Mouse (Mus musculus): ENCODE measurements around the gene Aaed1. TPM values are rescaled to one million over a fixed set of nuclear protein-coding genes. Genes with fewer than 3 reads are reported as not detected.

The Aaed1 gene
- 47.2 and 47.9 TPM in 2 replicates for polyA plus RNA-seq (2015; fragmentation: Nextera tagmentation; extraction: Ambion mirVana)

DNA sequence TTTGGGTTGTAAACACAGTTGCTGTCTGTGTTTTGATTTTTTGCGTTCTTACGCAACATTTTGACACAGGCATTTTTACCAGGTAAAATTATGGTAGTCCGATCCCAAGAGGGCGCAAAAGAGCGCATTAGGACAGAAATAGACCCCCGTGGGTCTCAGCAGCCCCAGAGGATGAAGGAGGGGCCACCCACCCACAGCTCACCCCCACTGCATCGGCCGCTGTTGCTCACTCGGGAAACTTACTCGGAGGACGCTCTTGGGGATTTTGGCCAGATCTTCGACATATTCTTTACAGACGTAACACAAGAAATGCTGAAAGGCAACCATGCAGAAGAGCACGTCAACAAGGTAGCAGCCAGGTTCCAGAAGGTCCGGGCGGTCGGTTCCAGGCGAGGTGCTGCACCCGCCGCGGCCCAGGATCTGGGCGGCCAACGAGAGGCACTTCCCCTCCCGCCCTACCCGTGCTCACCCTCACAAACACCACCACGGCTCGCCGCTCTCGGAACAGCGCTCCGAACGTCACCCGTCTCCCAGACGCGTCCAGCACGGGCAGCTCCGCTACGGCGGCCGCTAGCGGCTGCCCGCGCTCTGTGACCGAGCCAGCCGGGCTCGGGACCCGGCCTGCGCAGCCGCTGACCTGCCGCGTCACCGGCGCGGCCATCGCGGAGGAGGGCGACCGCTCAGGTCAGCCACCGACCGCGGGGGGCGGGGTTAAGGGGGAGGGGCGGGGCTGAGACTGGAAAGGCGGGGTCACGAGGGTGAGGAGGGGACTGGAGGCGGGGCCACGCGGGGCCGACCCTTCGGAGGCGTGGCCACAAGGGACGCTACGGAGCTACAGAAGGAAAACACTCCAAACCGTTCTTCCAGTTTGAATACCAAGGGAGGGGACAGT is at the start of gene Aaed1:
Aaed1 (minus strand) TSS at position 687 of the 892 bp plus-strand sequence.
- Histone ChIP-seq H3K27me3 (ENCODE audit: control insufficient read depth, insufficient read depth, low read length) (no peaks in the 10 kb centered on the region), H3K4me3 (ENCODE audit: low read depth, low read length) (peak within 1 kb of the TSS; percentile 83), H3K36me3 (ENCODE audit: control insufficient read depth, insufficient read depth, low read length) (no peaks in the 10 kb centered on the region), H3K4me2 (replicated peaks; ENCODE audit: low read depth) (peak within 1 kb of the TSS; percentile 74), H3K9ac (ENCODE audit: low read length) (peak within 1 kb of the TSS; percentile 84), H3K27ac (replicated peaks) (peak within 1 kb of the TSS; percentile 98), H3K4me1 (replicated peaks; ENCODE audit: control insufficient read depth, insufficient read depth) (peaks cover 2% of the 10 kb centered on the region; the same call in 1 of the 2 replicates), H3K9me3 (ENCODE audit: control insufficient read depth, low read length) (no peaks in the 10 kb centered on the region)
- under 1% methylated on average over 70 of the region's 74 CpGs for WGBS
- DNase-seq (ENCODE audit: low spot score) (peak; percentile 99), ATAC-seq (ENCODE audit: low FRiP score, low TSS enrichment) (peak; percentile 91)
- peak; percentile 61 for TF ChIP-seq CTCF (IDR thresholded peaks at IDR 0.05; ENCODE audit: low read depth)
- TF ChIP-seq EP300 (optimal IDR thresholded peaks at IDR 0.05) = no peak

DNA sequence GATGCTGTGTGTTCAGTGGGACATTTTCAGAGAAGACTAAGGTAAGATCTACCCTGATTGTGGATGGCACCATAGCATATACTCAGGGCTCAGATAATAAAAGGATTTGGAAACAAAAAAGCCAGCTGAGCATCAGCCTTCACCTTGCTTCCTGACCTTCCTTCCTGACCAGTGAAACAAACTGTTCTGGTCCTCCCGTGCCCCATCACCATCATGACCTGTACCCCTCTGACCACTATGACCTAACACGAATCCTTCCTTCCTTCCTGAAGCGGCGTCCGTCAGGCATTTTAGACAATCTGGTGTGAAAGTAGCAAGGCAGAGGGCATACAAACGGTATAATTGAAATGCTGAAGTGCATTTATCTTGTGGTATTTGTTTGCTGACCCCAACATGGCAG is 49.6 kb upstream of the Aaed1 start:
- Histone ChIP-seq H3K36me3 (ENCODE audit: control insufficient read depth, insufficient read depth, low read length) (peaks cover 8% of the 10 kb centered on the region; the same call in 1 of the 2 replicates), H3K4me2 (replicated peaks; ENCODE audit: low read depth) (no peak overlapping the region), H3K9ac (ENCODE audit: low read length) (no peak overlapping the region), H3K4me1 (replicated peaks; ENCODE audit: control insufficient read depth, insufficient read depth) (no peaks in the 10 kb centered on the region), H3K4me3 (ENCODE audit: low read depth, low read length) (no peak overlapping the region), H3K27me3 (ENCODE audit: control insufficient read depth, insufficient read depth, low read length) (no peaks in the 10 kb centered on the region), H3K27ac (replicated peaks) (no peak overlapping the region), H3K9me3 (ENCODE audit: control insufficient read depth, low read length) (no peaks in the 10 kb centered on the region)
- DNase-seq (ENCODE audit: low spot score) (no peak), ATAC-seq (ENCODE audit: low FRiP score, low TSS enrichment) (no peak)
- no peak for TF ChIP-seq EP300 (optimal IDR thresholded peaks at IDR 0.05)
- no peak for TF ChIP-seq CTCF (IDR thresholded peaks at IDR 0.05; ENCODE audit: low read depth)
- WGBS = 90% methylated on average over 6 of the region's 6 CpGs

DNA sequence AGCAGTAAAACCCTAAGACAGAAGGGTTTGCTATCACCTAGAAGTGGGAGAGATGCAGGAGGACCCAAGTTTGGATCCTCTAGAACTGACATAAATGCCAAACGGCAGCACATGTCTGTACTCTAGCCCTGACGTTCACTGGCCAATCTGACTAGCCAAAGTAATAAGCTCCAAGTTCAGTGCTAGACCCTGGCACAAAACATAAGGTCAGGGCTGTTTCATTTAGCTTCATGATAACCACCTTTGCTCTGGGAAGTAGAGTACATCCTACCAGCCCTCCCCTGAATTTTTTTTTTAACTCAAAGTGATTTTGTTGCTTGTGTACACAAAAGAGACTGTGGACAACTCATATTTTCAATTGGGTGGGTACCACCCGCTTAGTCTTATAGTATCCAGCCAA is 48.5 kb upstream of the Aaed1 start:
- no peaks in the 10 kb centered on the region for H3K4me1 ChIP-seq (replicated peaks; ENCODE audit: control insufficient read depth, insufficient read depth)
- H3K36me3 ChIP-seq (ENCODE audit: control insufficient read depth, insufficient read depth, low read length) = peaks cover under 1% of the 10 kb centered on the region; the same call in 1 of the 2 replicates
- H3K4me3 ChIP-seq (ENCODE audit: low read depth, low read length) = no peak overlapping the region
- no peaks in the 10 kb centered on the region for H3K9me3 ChIP-seq (ENCODE audit: control insufficient read depth, low read length)
- ATAC-seq (ENCODE audit: low FRiP score, low TSS enrichment) (no peak), DNase-seq (ENCODE audit: low spot score) (no peak)
- no peak overlapping the region for H3K27ac ChIP-seq (replicated peaks)
- no peak overlapping the region for H3K9ac ChIP-seq (ENCODE audit: low read length)
- H3K4me2 ChIP-seq (replicated peaks; ENCODE audit: low read depth) = no peak overlapping the region
- TF ChIP-seq EP300 (optimal IDR thresholded peaks at IDR 0.05) (no peak), CTCF (IDR thresholded peaks at IDR 0.05; ENCODE audit: low read depth) (no peak)
- H3K27me3 ChIP-seq (ENCODE audit: control insufficient read depth, insufficient read depth, low read length) = no peaks in the 10 kb centered on the region
- 88% methylated on average over 3 of the region's 3 CpGs for WGBS

DNA sequence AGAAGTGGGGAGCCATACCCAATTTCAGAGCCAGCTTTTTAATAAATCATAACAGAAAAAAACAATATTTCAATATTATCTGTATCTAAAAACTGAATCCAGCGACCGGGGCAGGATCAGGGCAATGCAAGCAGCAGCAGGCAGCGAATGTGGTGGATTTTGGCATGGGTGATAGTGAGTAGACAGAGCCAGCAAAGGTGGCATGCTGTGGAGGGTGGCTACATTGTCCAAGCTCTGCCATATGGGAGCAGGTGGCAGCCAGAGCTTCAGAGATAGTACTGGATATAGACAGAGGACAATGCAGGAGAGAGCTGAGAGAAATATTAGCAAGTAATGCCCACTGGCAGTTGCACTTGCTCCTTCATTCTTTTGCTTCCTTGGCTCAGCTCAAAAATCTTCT is 47.2 kb upstream of the Aaed1 start:
- H3K36me3 ChIP-seq (ENCODE audit: control insufficient read depth, insufficient read depth, low read length) = no peaks in the 10 kb centered on the region
- no peaks in the 10 kb centered on the region for H3K4me1 ChIP-seq (replicated peaks; ENCODE audit: control insufficient read depth, insufficient read depth)
- H3K4me3 ChIP-seq (ENCODE audit: low read depth, low read length) = no peak overlapping the region
- H3K27me3 ChIP-seq (ENCODE audit: control insufficient read depth, insufficient read depth, low read length) = no peaks in the 10 kb centered on the region
- ATAC-seq (ENCODE audit: low FRiP score, low TSS enrichment) (no peak), DNase-seq (ENCODE audit: low spot score) (no peak)
- 89% methylated on average over 3 of the region's 3 CpGs for WGBS
- TF ChIP-seq EP300 (optimal IDR thresholded peaks at IDR 0.05) (no peak), CTCF (IDR thresholded peaks at IDR 0.05; ENCODE audit: low read depth) (no peak)
- no peak overlapping the region for H3K4me2 ChIP-seq (replicated peaks; ENCODE audit: low read depth)
- no peak overlapping the region for H3K9ac ChIP-seq (ENCODE audit: low read length)
- H3K9me3 ChIP-seq (ENCODE audit: control insufficient read depth, low read length) = no peaks in the 10 kb centered on the region
- H3K27ac ChIP-seq (replicated peaks) = no peak overlapping the region

DNA sequence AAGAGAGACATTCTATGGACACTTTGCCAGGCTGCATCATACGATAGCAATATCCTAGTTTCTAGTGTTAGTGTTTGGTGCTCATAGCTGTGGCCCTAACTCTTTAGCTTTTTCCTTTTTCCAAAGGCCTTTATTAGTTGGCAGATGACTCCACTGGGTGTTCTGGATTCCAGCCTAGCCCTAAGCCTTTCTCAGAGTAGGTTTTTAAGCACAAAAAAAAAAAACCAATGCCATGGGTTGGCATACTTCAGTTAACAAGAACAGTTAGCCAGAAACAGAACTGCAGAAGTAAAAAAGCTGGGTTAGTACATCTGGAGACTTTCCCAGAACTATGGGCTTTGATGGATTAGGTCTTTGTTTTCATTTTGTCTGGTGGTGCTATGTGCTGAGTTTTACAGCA is 46.0 kb upstream of the Aaed1 start:
- H3K4me3 ChIP-seq (ENCODE audit: low read depth, low read length) = no peak overlapping the region
- no peak overlapping the region for H3K27ac ChIP-seq (replicated peaks)
- ATAC-seq (ENCODE audit: low FRiP score, low TSS enrichment) (no peak), DNase-seq (ENCODE audit: low spot score) (no peak)
- H3K36me3 ChIP-seq (ENCODE audit: control insufficient read depth, insufficient read depth, low read length) = no peaks in the 10 kb centered on the region
- 76% methylated on average over 1 of the region's 1 CpGs for WGBS
- H3K4me1 ChIP-seq (replicated peaks; ENCODE audit: control insufficient read depth, insufficient read depth) = no peaks in the 10 kb centered on the region
- no peak overlapping the region for H3K9ac ChIP-seq (ENCODE audit: low read length)
- no peaks in the 10 kb centered on the region for H3K27me3 ChIP-seq (ENCODE audit: control insufficient read depth, insufficient read depth, low read length)
- no peak overlapping the region for H3K4me2 ChIP-seq (replicated peaks; ENCODE audit: low read depth)
- TF ChIP-seq EP300 (optimal IDR thresholded peaks at IDR 0.05) = no peak
- TF ChIP-seq CTCF (IDR thresholded peaks at IDR 0.05; ENCODE audit: low read depth) = no peak
- H3K9me3 ChIP-seq (ENCODE audit: control insufficient read depth, low read length) = no peaks in the 10 kb centered on the region

DNA sequence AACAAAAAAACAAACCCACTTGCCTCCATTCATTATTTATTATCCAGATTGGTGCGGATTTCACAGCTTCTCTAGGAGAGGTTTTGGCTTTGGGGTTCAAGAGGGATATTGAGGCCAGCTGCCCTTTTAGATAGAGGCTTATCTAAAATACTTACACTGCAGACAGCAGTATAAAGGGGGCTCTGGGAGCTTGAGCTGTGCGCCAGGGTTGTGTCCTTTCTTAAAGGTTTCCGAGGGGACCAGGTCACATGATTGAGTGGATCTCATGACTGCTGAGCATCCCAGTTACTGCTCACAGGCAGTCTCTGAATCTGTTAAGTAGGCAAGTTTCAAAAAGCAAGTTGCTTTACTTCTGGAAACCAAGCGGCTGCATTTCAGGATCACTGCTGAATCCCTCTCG is 44.9 kb upstream of the Aaed1 start:
- TF ChIP-seq CTCF (IDR thresholded peaks at IDR 0.05; ENCODE audit: low read depth) (no peak), EP300 (optimal IDR thresholded peaks at IDR 0.05) (no peak)
- H3K4me1 ChIP-seq (replicated peaks; ENCODE audit: control insufficient read depth, insufficient read depth) = no peaks in the 10 kb centered on the region
- H3K4me2 ChIP-seq (replicated peaks; ENCODE audit: low read depth) = no peak overlapping the region
- WGBS = 77% methylated on average over 5 of the region's 5 CpGs
- H3K36me3 ChIP-seq (ENCODE audit: control insufficient read depth, insufficient read depth, low read length) = no peaks in the 10 kb centered on the region
- no peak overlapping the region for H3K9ac ChIP-seq (ENCODE audit: low read length)
- no peak for ATAC-seq (ENCODE audit: low FRiP score, low TSS enrichment)
- H3K27me3 ChIP-seq (ENCODE audit: control insufficient read depth, insufficient read depth, low read length) = no peaks in the 10 kb centered on the region
- H3K4me3 ChIP-seq (ENCODE audit: low read depth, low read length) = no peak overlapping the region
- no peaks in the 10 kb centered on the region for H3K9me3 ChIP-seq (ENCODE audit: control insufficient read depth, low read length)
- no peak overlapping the region for H3K27ac ChIP-seq (replicated peaks)
- no peak for DNase-seq (ENCODE audit: low spot score)
